Mouse (Mus musculus) adrenal gland, postnatal 25 days (tissue): Measurements from ENCODE around the gene Tecpr1. TPM values are rescaled to one million over a fixed set of nuclear protein-coding genes. Genes with fewer than 3 reads are reported as not detected.

Experiments
- DNase-seq: peaks from one replicate; pipeline ENCODE4 v3.0.0; 2021; ENCODE audit warnings: mixed read lengths
- total RNA-seq: library from RNA; stranded (reverse); gene quantifications from 2 replicates; pipeline ENCODE4 v1.2.3, GENCODE M21; 2021

The Tecpr1 gene
- total RNA-seq, 1 experiment from 2014 or later, result 107 TPM

- DNase-seq, result peak; percentile 43
These were observed 15.9 kb downstream of the Tecpr1 start for GRCm38 (mm10) chr5:144207478-144207877.

GRCm38 (mm10) chr5:144206069-144206468, 17.3 kb downstream of the Tecpr1 start:
- DNase-seq, result no peak

- no peak for DNase-seq
These were observed 18.5 kb downstream of the Tecpr1 start for GRCm38 (mm10) chr5:144204911-144205310.

GRCm38 (mm10) chr5:144204303-144204702, 19.1 kb downstream of the Tecpr1 start:
- DNase-seq, result no peak

- DNase-seq, result no peak
These were observed 19.9 kb downstream of the Tecpr1 start for GRCm38 (mm10) chr5:144203398-144203959.

- DNase-seq, result no peak
These were observed 21.0 kb downstream of the Tecpr1 start for GRCm38 (mm10) chr5:144202430-144202829.

GRCm38 (mm10) chr5:144200616-144201015, 22.8 kb downstream of the Tecpr1 start:
- DNase-seq, result no peak

GRCm38 (mm10) chr5:144195567-144195966, 27.8 kb downstream of the Tecpr1 start:
- DNase-seq, result no peak

GRCm38 (mm10) chr5:144194416-144194815, 29.0 kb downstream of the Tecpr1 start:
- DNase-seq, result no peak

GRCm38 (mm10) chr5:144192673-144193072, 30.7 kb downstream of the Tecpr1 start:
- no peak for DNase-seq

GRCm38 (mm10) chr5:144191026-144191425, 32.4 kb downstream of the Tecpr1 start:
- no peak for DNase-seq

- DNase-seq, result peak; percentile 70
These were observed 33.3 kb downstream of the Tecpr1 start, which contains the start of gene Bhlha15 for GRCm38 (mm10) chr5:144189950-144190583. Gene Bhlha15, plus strand, starts transcription at chr5:144190286.

- no peak for DNase-seq
These were observed 34.1 kb downstream of the Tecpr1 start for GRCm38 (mm10) chr5:144189327-144189726.

GRCm38 (mm10) chr5:144188422-144188821, 35.0 kb downstream of the Tecpr1 start:
- DNase-seq, result no peak

- DNase-seq, result no peak
These were observed 38.9 kb downstream of the Tecpr1 start for GRCm38 (mm10) chr5:144184350-144185045.

GRCm38 (mm10) chr5:144183647-144184335, 39.6 kb downstream of the Tecpr1 start:
- no peak for DNase-seq

GRCm38 (mm10) chr5:144183248-144183559, 40.2 kb downstream of the Tecpr1 start:
- no peak for DNase-seq

- no peak for DNase-seq
These were observed 40.7 kb downstream of the Tecpr1 start for GRCm38 (mm10) chr5:144182542-144183247.

- DNase-seq, result no peak
These were observed 42.2 kb downstream of the Tecpr1 start for GRCm38 (mm10) chr5:144181249-144181648.

GRCm38 (mm10) chr5:144178216-144178615, 45.2 kb downstream of the Tecpr1 start:
- no peak for DNase-seq

GRCm38 (mm10) chr5:144173648-144174047, 49.8 kb downstream of the Tecpr1 start:
- no peak for DNase-seq

GRCm38 (mm10) chr5:144169275-144169975, 54.0 kb downstream of the Tecpr1 start:
- DNase-seq, result no peak
